Mouse (Mus musculus) heart, embryonic 15.5 days (tissue): Measurements from ENCODE around the gene Vps29. TPM values are rescaled to one million over a fixed set of nuclear protein-coding genes. Genes with fewer than 3 reads are reported as not detected.

Experiments
- polyA plus RNA-seq: library from polyadenylated mRNA; unstranded; fragments of >200 nt; fragmentation: Nextera tagmentation; extraction: Ambion mirVana; gene quantifications from 2 replicates; pipeline ENCODE4 v1.2.1, GENCODE M21; 2015

Vps29 gene
- polyA plus RNA-seq, 1 experiment from 2014 or later: 206 TPM

Other genes starting within 250 kb of the Vps29 start
- 0.16 and 0.42 TPM in 2 replicates for gene Ccdc63, start 213.5 kb upstream of the Vps29 start, polyA plus RNA-seq
- 198 and 233 TPM in 2 replicates for gene Ppp1cc, start 196.1 kb upstream of the Vps29 start, polyA plus RNA-seq
- 2.6 and 4.1 TPM in 2 replicates for gene Hvcn1, start 147.6 kb upstream of the Vps29 start, polyA plus RNA-seq
- 2.5 and 3.3 TPM in 2 replicates for gene Tctn1, start 89.9 kb upstream of the Vps29 start, polyA plus RNA-seq
- gene Pptc7, start 70.0 kb upstream of the Vps29 start, polyA plus RNA-seq: 11.9 and 12.2 TPM in 2 replicates
- 7.2 and 8.0 TPM in 2 replicates for gene Rad9b, start 136 bp upstream of the Vps29 start, polyA plus RNA-seq
- gene Gpn3, start 17.5 kb downstream of the Vps29 start, polyA plus RNA-seq: 49.4 and 51.7 TPM in 2 replicates
- gene Fam216a, start 18.0 kb downstream of the Vps29 start, polyA plus RNA-seq: 43.7 and 53.7 TPM in 2 replicates
- gene Arpc3, start 37.5 kb downstream of the Vps29 start, polyA plus RNA-seq: 98.6 and 103 TPM in 2 replicates
- 30.2 and 38.5 TPM in 2 replicates for gene Anapc7, start 67.3 kb downstream of the Vps29 start, polyA plus RNA-seq
- 288 and 291 TPM in 2 replicates for gene Atp2a2, start 147.9 kb downstream of the Vps29 start, polyA plus RNA-seq